Mouse (Mus musculus) bone marrow, adult 2 months (tissue): Measurements from ENCODE around the gene Zfp113.
"Not testable (repeated sequence)": the region's sequence is repeated elsewhere in the genome, so short reads cannot be mapped to it uniquely, and the experiment has no call there.

Experiments used
- CTCF ChIP-seq: fragments of 200-500 bp; IDR thresholded peaks from 2 replicates; pipeline ENCODE4 v1.5.1; 2011; ENCODE audit warnings: low read length, control low read depth; ENCODE audit not compliant: control insufficient read depth, insufficient read depth
- POLR2A ChIP-seq: fragments of 200-500 bp; IDR thresholded peaks from 2 replicates; pipeline ENCODE4 v1.6.1; 2011; ENCODE audit warnings: low read depth, mild to moderate bottlenecking, control low read depth, low read length, borderline replicate concordance; ENCODE audit not compliant: control insufficient read depth

DNA sequence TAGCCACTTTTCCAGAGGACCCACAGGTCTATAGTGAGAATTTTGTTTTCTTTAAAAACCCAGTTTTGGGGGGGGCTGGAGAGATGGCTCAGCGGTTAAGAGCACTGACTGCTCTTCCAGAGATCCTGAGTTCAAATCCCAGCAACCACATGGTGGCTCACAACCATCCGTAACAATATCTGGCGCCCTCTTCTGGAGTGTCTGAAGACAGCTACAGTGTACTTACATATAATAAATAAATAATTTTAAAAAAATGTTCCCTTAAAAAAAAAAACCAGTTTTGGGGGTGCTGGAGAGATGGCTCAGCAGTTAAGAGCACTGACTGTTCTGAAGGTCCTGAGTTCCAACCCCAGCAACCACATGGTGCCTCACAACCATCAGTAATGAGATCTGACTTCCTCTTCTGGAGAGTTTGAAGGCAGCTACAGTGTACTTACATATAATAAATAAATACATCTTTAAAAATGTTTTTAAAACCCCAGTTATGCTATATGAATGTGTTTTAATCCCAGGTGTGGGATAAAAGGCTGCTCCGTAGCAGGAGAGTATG, 45.6 kb downstream of the Zfp113 start:
- not testable (repeated sequence) for TF ChIP-seq CTCF, POLR2A
